Mouse (Mus musculus): ENCODE data around the gene Mgat4c. TPM values are rescaled to one million over a fixed set of nuclear protein-coding genes. Genes with fewer than 3 reads are reported as not detected.
A peak's percentile ranks its signal among the peaks of the same experiment; 100 is the strongest.

The Mgat4c gene
- polyA plus RNA-seq, 1 experiment from 2014 or later, result 1.9 TPM

GRCm38 (mm10) chr10:102191646-102192045 is 510.4 kb downstream of the Mgat4c start:
- H3K4me3 ChIP-seq (ENCODE audit: low read depth, low read length), result no peak overlapping the region
- DNase-seq (ENCODE audit: low spot score, missing footprints) (no peak), ATAC-seq (ENCODE audit: low FRiP score) (no peak)
- H3K27ac ChIP-seq (ENCODE audit: low read depth, low read length), result no peak overlapping the region
- no peak overlapping the region for H3K4me2 ChIP-seq
- H3K4me1 ChIP-seq (ENCODE audit: control insufficient read depth, insufficient read depth, low read length), result no peaks in the 10 kb centered on the region
- no peaks in the 10 kb centered on the region for H3K36me3 ChIP-seq (ENCODE audit: control insufficient read depth, insufficient read depth, low read length)
- WGBS, result 84% methylated on average over 1 of the region's 1 CpGs
- H3K27me3 ChIP-seq (ENCODE audit: control insufficient read depth, insufficient read depth, low read length), result no peaks in the 10 kb centered on the region
- no peak overlapping the region for H3K9ac ChIP-seq (ENCODE audit: low read length)
- no peaks in the 10 kb centered on the region for H3K9me3 ChIP-seq (ENCODE audit: control insufficient read depth, low read length)

GRCm38 (mm10) chr10:102196850-102197249 is 515.6 kb downstream of the Mgat4c start:
- ATAC-seq (ENCODE audit: low FRiP score) (no peak), DNase-seq (ENCODE audit: low spot score, missing footprints) (no peak)
- Histone ChIP-seq H3K4me3 (ENCODE audit: low read depth, low read length) (no peak overlapping the region), H3K27me3 (ENCODE audit: control insufficient read depth, insufficient read depth, low read length) (no peaks in the 10 kb centered on the region), H3K9me3 (ENCODE audit: control insufficient read depth, low read length) (no peaks in the 10 kb centered on the region), H3K4me1 (ENCODE audit: control insufficient read depth, insufficient read depth, low read length) (no peaks in the 10 kb centered on the region), H3K36me3 (ENCODE audit: control insufficient read depth, insufficient read depth, low read length) (no peaks in the 10 kb centered on the region), H3K4me2 (no peak overlapping the region), H3K9ac (ENCODE audit: low read length) (no peak overlapping the region), H3K27ac (ENCODE audit: low read depth, low read length) (no peak overlapping the region)
- 84% methylated on average over 4 of the region's 4 CpGs for WGBS

GRCm38 (mm10) chr10:102238558-102239211 is 557.4 kb downstream of the Mgat4c start:
- H3K9ac ChIP-seq (ENCODE audit: low read length), result no peak overlapping the region
- H3K4me2 ChIP-seq, result no peak overlapping the region
- 78% methylated on average over 6 of the region's 6 CpGs for WGBS
- no peaks in the 10 kb centered on the region for H3K36me3 ChIP-seq (ENCODE audit: control insufficient read depth, insufficient read depth, low read length)
- H3K27ac ChIP-seq (ENCODE audit: low read depth, low read length), result no peak overlapping the region
- DNase-seq (ENCODE audit: low spot score, missing footprints) (no peak), ATAC-seq (ENCODE audit: low FRiP score) (0 out of 2 replicates have a peak, but pooled peaks have one; percentile 38)
- H3K27me3 ChIP-seq (ENCODE audit: control insufficient read depth, insufficient read depth, low read length), result no peaks in the 10 kb centered on the region
- H3K4me3 ChIP-seq (ENCODE audit: low read depth, low read length), result no peak overlapping the region
- no peaks in the 10 kb centered on the region for H3K9me3 ChIP-seq (ENCODE audit: control insufficient read depth, low read length)
- H3K4me1 ChIP-seq (ENCODE audit: control insufficient read depth, insufficient read depth, low read length), result no peaks in the 10 kb centered on the region

GRCm38 (mm10) chr10:102243897-102244296 is 562.6 kb downstream of the Mgat4c start:
- no peaks in the 10 kb centered on the region for H3K36me3 ChIP-seq (ENCODE audit: control insufficient read depth, insufficient read depth, low read length)
- no peak overlapping the region for H3K4me2 ChIP-seq
- no peak for ATAC-seq (ENCODE audit: low FRiP score)
- no peaks in the 10 kb centered on the region for H3K27me3 ChIP-seq (ENCODE audit: control insufficient read depth, insufficient read depth, low read length)
- H3K9ac ChIP-seq (ENCODE audit: low read length), result no peak overlapping the region
- H3K9me3 ChIP-seq (ENCODE audit: control insufficient read depth, low read length), result no peaks in the 10 kb centered on the region
- H3K27ac ChIP-seq (ENCODE audit: low read depth, low read length), result no peak overlapping the region
- H3K4me3 ChIP-seq (ENCODE audit: low read depth, low read length), result no peak overlapping the region
- peak; percentile 68 for DNase-seq (ENCODE audit: low spot score, missing footprints)
- H3K4me1 ChIP-seq (ENCODE audit: control insufficient read depth, insufficient read depth, low read length), result no peaks in the 10 kb centered on the region

GRCm38 (mm10) chr10:102244601-102245000 is 563.3 kb downstream of the Mgat4c start:
- DNase-seq (ENCODE audit: low spot score, missing footprints) (peak; percentile 75), ATAC-seq (ENCODE audit: low FRiP score) (no peak)
- H3K27me3 ChIP-seq (ENCODE audit: control insufficient read depth, insufficient read depth, low read length), result no peaks in the 10 kb centered on the region
- H3K9ac ChIP-seq (ENCODE audit: low read length), result no peak overlapping the region
- 82% methylated on average over 5 of the region's 5 CpGs for WGBS
- H3K4me2 ChIP-seq, result no peak overlapping the region
- no peaks in the 10 kb centered on the region for H3K9me3 ChIP-seq (ENCODE audit: control insufficient read depth, low read length)
- H3K4me3 ChIP-seq (ENCODE audit: low read depth, low read length), result no peak overlapping the region
- no peaks in the 10 kb centered on the region for H3K4me1 ChIP-seq (ENCODE audit: control insufficient read depth, insufficient read depth, low read length)
- H3K27ac ChIP-seq (ENCODE audit: low read depth, low read length), result no peak overlapping the region
- H3K36me3 ChIP-seq (ENCODE audit: control insufficient read depth, insufficient read depth, low read length), result no peaks in the 10 kb centered on the region

GRCm38 (mm10) chr10:102245269-102245668 is 564.0 kb downstream of the Mgat4c start:
- H3K27me3 ChIP-seq (ENCODE audit: control insufficient read depth, insufficient read depth, low read length), result no peaks in the 10 kb centered on the region
- H3K4me3 ChIP-seq (ENCODE audit: low read depth, low read length), result no peak overlapping the region
- no peaks in the 10 kb centered on the region for H3K36me3 ChIP-seq (ENCODE audit: control insufficient read depth, insufficient read depth, low read length)
- 91% methylated on average over 9 of the region's 9 CpGs for WGBS
- DNase-seq (ENCODE audit: low spot score, missing footprints) (no peak), ATAC-seq (ENCODE audit: low FRiP score) (no peak)
- no peaks in the 10 kb centered on the region for H3K4me1 ChIP-seq (ENCODE audit: control insufficient read depth, insufficient read depth, low read length)
- no peaks in the 10 kb centered on the region for H3K9me3 ChIP-seq (ENCODE audit: control insufficient read depth, low read length)
- H3K4me2 ChIP-seq, result no peak overlapping the region
- no peak overlapping the region for H3K27ac ChIP-seq (ENCODE audit: low read depth, low read length)
- H3K9ac ChIP-seq (ENCODE audit: low read length), result no peak overlapping the region

- Histone ChIP-seq H3K4me2 (no peak overlapping the region), H3K36me3 (ENCODE audit: control insufficient read depth, insufficient read depth, low read length) (no peaks in the 10 kb centered on the region), H3K27ac (ENCODE audit: low read depth, low read length) (no peak overlapping the region), H3K9me3 (ENCODE audit: control insufficient read depth, low read length) (no peaks in the 10 kb centered on the region), H3K4me3 (ENCODE audit: low read depth, low read length) (no peak overlapping the region), H3K9ac (ENCODE audit: low read length) (no peak overlapping the region), H3K27me3 (ENCODE audit: control insufficient read depth, insufficient read depth, low read length) (no peaks in the 10 kb centered on the region), H3K4me1 (ENCODE audit: control insufficient read depth, insufficient read depth, low read length) (no peaks in the 10 kb centered on the region)
- DNase-seq (ENCODE audit: low spot score, missing footprints) (peak; percentile 56), ATAC-seq (ENCODE audit: low FRiP score) (no peak)
- 80% methylated on average over 5 of the region's 5 CpGs for WGBS
Observed at GRCm38 (mm10) chr10:102308892-102309479, 627.7 kb downstream of the Mgat4c start.

- ATAC-seq (ENCODE audit: low FRiP score) (peak; percentile 87), DNase-seq (ENCODE audit: low spot score, missing footprints) (no peak)
- no peak overlapping the region for H3K4me3 ChIP-seq (ENCODE audit: low read depth, low read length)
- no peaks in the 10 kb centered on the region for H3K27me3 ChIP-seq (ENCODE audit: control insufficient read depth, insufficient read depth, low read length)
- H3K4me2 ChIP-seq, result no peak overlapping the region
- WGBS, result 61% methylated on average over 5 of the region's 5 CpGs
- H3K27ac ChIP-seq (ENCODE audit: low read depth, low read length), result no peak overlapping the region
- H3K36me3 ChIP-seq (ENCODE audit: control insufficient read depth, insufficient read depth, low read length), result no peaks in the 10 kb centered on the region
- H3K9me3 ChIP-seq (ENCODE audit: control insufficient read depth, low read length), result no peaks in the 10 kb centered on the region
- no peak overlapping the region for H3K9ac ChIP-seq (ENCODE audit: low read length)
- no peaks in the 10 kb centered on the region; the same call in 1 of the 2 replicates for H3K4me1 ChIP-seq (ENCODE audit: control insufficient read depth, insufficient read depth, low read length)
Observed at GRCm38 (mm10) chr10:102365685-102366381, 684.5 kb downstream of the Mgat4c start.

GRCm38 (mm10) chr10:102370576-102370975 is 689.3 kb downstream of the Mgat4c start:
- no peaks in the 10 kb centered on the region; the same call in 1 of the 2 replicates for H3K4me1 ChIP-seq (ENCODE audit: control insufficient read depth, insufficient read depth, low read length)
- no peak overlapping the region for H3K9ac ChIP-seq (ENCODE audit: low read length)
- no peaks in the 10 kb centered on the region for H3K36me3 ChIP-seq (ENCODE audit: control insufficient read depth, insufficient read depth, low read length)
- DNase-seq (ENCODE audit: low spot score, missing footprints) (no peak), ATAC-seq (ENCODE audit: low FRiP score) (no peak)
- no peaks in the 10 kb centered on the region for H3K27me3 ChIP-seq (ENCODE audit: control insufficient read depth, insufficient read depth, low read length)
- no peak overlapping the region for H3K4me2 ChIP-seq
- H3K9me3 ChIP-seq (ENCODE audit: control insufficient read depth, low read length), result no peaks in the 10 kb centered on the region
- no peak overlapping the region for H3K27ac ChIP-seq (ENCODE audit: low read depth, low read length)
- WGBS, result 94% methylated on average over 1 of the region's 1 CpGs
- H3K4me3 ChIP-seq (ENCODE audit: low read depth, low read length), result no peak overlapping the region

All from midbrain, embryonic 11.5 days (tissue).